Mouse (Mus musculus) kidney, adult 2 months (tissue): ENCODE measurements around the gene Lrrc74b.

ENCODE experiments used
- CTCF ChIP-seq: fragments of 200-500 bp; conservative IDR thresholded peaks from 2 replicates; pipeline ENCODE4 v1.5.1; 2011; ENCODE audit warnings: low read depth, mild to moderate bottlenecking, control low read depth, low read length, moderate library complexity, mixed read lengths; ENCODE audit not compliant: insufficient read depth, insufficient read length
- POLR2A ChIP-seq: fragments of 200-500 bp; IDR thresholded peaks from one replicate; pipeline ENCODE4 v1.6.1; 2011; ENCODE audit warnings: low read depth, low read length, control low read depth

DNA sequence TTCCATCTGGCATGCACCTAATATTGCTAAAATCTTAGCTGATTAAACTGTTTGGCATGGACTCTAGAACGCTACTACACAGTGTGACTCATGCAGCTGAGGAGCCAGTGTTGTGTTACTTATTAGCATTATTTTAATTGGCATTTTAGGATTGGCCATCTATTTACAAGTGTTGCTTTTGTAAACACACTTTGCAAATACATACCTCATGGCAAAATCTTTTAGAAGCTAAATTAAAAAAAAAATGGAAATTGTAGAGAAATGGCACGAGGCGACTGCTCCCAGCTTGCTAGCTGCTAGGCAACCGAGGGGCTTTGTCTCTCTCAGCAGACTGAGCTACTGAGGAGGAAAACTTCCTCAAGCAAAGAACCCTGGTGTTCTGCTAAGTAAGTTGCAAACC, 43.9 kb upstream of the Lrrc74b start:
- no peak for TF ChIP-seq POLR2A
- no peak for TF ChIP-seq CTCF
